Mouse (Mus musculus): ENCODE data around the gene Blnk. TPM values are rescaled to one million over a fixed set of nuclear protein-coding genes. Genes with fewer than 3 reads are reported as not detected.

Blnk gene
- polyA plus RNA-seq, 1 experiment from 2014 or later: 5.4 TPM

- Histone ChIP-seq H3K27me3 (no peaks in the 10 kb centered on the region), H3K4me3 (no peak overlapping the region), H3K9me3 (no peaks in the 10 kb centered on the region), H3K4me1 (no peaks in the 10 kb centered on the region), H3K4me2 (no peak overlapping the region), H3K36me3 (no peaks in the 10 kb centered on the region), H3K27ac (no peak overlapping the region), H3K9ac (no peak overlapping the region)
- WGBS: 70% methylated on average over 4 of the region's 4 CpGs
- ATAC-seq (ENCODE audit: insufficient number of reproducible peaks, low FRiP score, low TSS enrichment, low read depth): no peak
Observed at GRCm38 (mm10) chr19:40946937-40947577, 47.3 kb downstream of the Blnk start.

- Histone ChIP-seq H3K4me2 (no peak overlapping the region), H3K27ac (no peak overlapping the region), H3K4me1 (no peaks in the 10 kb centered on the region), H3K4me3 (no peak overlapping the region), H3K9ac (no peak overlapping the region), H3K9me3 (no peaks in the 10 kb centered on the region), H3K36me3 (no peaks in the 10 kb centered on the region), H3K27me3 (no peaks in the 10 kb centered on the region)
- no peak for ATAC-seq (ENCODE audit: insufficient number of reproducible peaks, low FRiP score, low TSS enrichment, low read depth)
- 82% methylated on average over 7 of the region's 7 CpGs for WGBS
Observed at GRCm38 (mm10) chr19:40943552-40943951, 50.8 kb downstream of the Blnk start.

- Histone ChIP-seq H3K4me3 (no peak overlapping the region), H3K9me3 (no peaks in the 10 kb centered on the region), H3K36me3 (no peaks in the 10 kb centered on the region), H3K4me1 (no peaks in the 10 kb centered on the region), H3K27me3 (no peaks in the 10 kb centered on the region), H3K27ac (no peak overlapping the region), H3K9ac (no peak overlapping the region), H3K4me2 (no peak overlapping the region)
- ATAC-seq (ENCODE audit: insufficient number of reproducible peaks, low FRiP score, low TSS enrichment, low read depth): no peak
- WGBS: 55% methylated on average over 5 of the region's 5 CpGs
Observed at GRCm38 (mm10) chr19:40936038-40936437, 58.3 kb downstream of the Blnk start.

- Histone ChIP-seq H3K27me3 (no peaks in the 10 kb centered on the region), H3K4me3 (no peak overlapping the region), H3K4me1 (no peaks in the 10 kb centered on the region), H3K27ac (no peak overlapping the region), H3K9ac (no peak overlapping the region), H3K36me3 (no peaks in the 10 kb centered on the region), H3K4me2 (no peak overlapping the region), H3K9me3 (no peaks in the 10 kb centered on the region)
- ATAC-seq (ENCODE audit: insufficient number of reproducible peaks, low FRiP score, low TSS enrichment, low read depth): no peak
- 50% methylated on average over 8 of the region's 8 CpGs for WGBS
Observed at GRCm38 (mm10) chr19:40935376-40935775, 59.0 kb downstream of the Blnk start.

GRCm38 (mm10) chr19:40931581-40932369 lies 62.6 kb downstream of the Blnk start:
- Histone ChIP-seq H3K4me2 (no peak overlapping the region), H3K4me3 (no peak overlapping the region), H3K27me3 (no peaks in the 10 kb centered on the region), H3K4me1 (no peaks in the 10 kb centered on the region), H3K36me3 (no peaks in the 10 kb centered on the region), H3K27ac (no peak overlapping the region), H3K9ac (no peak overlapping the region), H3K9me3 (no peaks in the 10 kb centered on the region)
- 59% methylated on average over 9 of the region's 9 CpGs for WGBS
- ATAC-seq (ENCODE audit: insufficient number of reproducible peaks, low FRiP score, low TSS enrichment, low read depth): no peak

GRCm38 (mm10) chr19:40895393-40895703 lies 99.0 kb downstream of the Blnk start:
- H3K27ac ChIP-seq: peak overlapping the region; percentile 93
- peak overlapping the region; percentile 39 for H3K9ac ChIP-seq
- 3% methylated on average over 6 of the region's 6 CpGs for WGBS
- no peaks in the 10 kb centered on the region for H3K9me3 ChIP-seq
- ATAC-seq (ENCODE audit: insufficient number of reproducible peaks, low FRiP score, low TSS enrichment, low read depth): 0 out of 2 replicates have a peak, but pooled peaks have one; percentile 30
- H3K4me1 ChIP-seq: 0 out of 2 replicates have a peak, but pooled peaks cover 4% of the 10 kb centered on the region
- H3K36me3 ChIP-seq: no peaks in the 10 kb centered on the region
- peaks cover 16% of the 10 kb centered on the region; the same call in 1 of the 2 replicates for H3K27me3 ChIP-seq
- H3K4me3 ChIP-seq: peak overlapping the region; percentile 71
- peak overlapping the region; percentile 68 for H3K4me2 ChIP-seq

GRCm38 (mm10) chr19:40894519-40895392 lies 99.6 kb downstream of the Blnk start, which contains the start of gene Zfp518a:
Zfp518a (plus strand) TSS chr19:40894705.
- under 1% methylated on average over 87 of the region's 89 CpGs for WGBS
- H3K9me3 ChIP-seq: no peaks in the 10 kb centered on the region
- H3K4me1 ChIP-seq: 0 out of 2 replicates have a peak, but pooled peaks cover 4% of the 10 kb centered on the region
- H3K4me2 ChIP-seq: peak within 1 kb of the TSS; percentile 68
- H3K27ac ChIP-seq: peak within 1 kb of the TSS; percentile 93
- peak within 1 kb of the TSS; percentile 39 for H3K9ac ChIP-seq
- ATAC-seq (ENCODE audit: insufficient number of reproducible peaks, low FRiP score, low TSS enrichment, low read depth): peak; percentile 65; the same call in 1 of the 2 replicates
- peaks cover 16% of the 10 kb centered on the region; the same call in 1 of the 2 replicates for H3K27me3 ChIP-seq
- no peaks in the 10 kb centered on the region for H3K36me3 ChIP-seq
- peak within 1 kb of the TSS; percentile 71 for H3K4me3 ChIP-seq

- H3K27me3 ChIP-seq: peaks cover 19% of the 10 kb centered on the region
- ATAC-seq (ENCODE audit: insufficient number of reproducible peaks, low FRiP score, low TSS enrichment, low read depth): no peak
- no peaks in the 10 kb centered on the region for H3K36me3 ChIP-seq
- peak overlapping the region; percentile 68 for H3K4me2 ChIP-seq
- no peaks in the 10 kb centered on the region for H3K9me3 ChIP-seq
- peak overlapping the region; percentile 39 for H3K9ac ChIP-seq
- H3K27ac ChIP-seq: peak overlapping the region; percentile 93
- H3K4me1 ChIP-seq: 0 out of 2 replicates have a peak, but pooled peaks cover 4% of the 10 kb centered on the region
- H3K4me3 ChIP-seq: peak overlapping the region; percentile 71
- WGBS: 48% methylated on average over 21 of the region's 21 CpGs
Observed at GRCm38 (mm10) chr19:40894071-40894506, 100.2 kb downstream of the Blnk start.

- 83% methylated on average over 1 of the region's 1 CpGs for WGBS
Observed at GRCm38 (mm10) chr19:40888887-40889286, 105.4 kb downstream of the Blnk start.

GRCm38 (mm10) chr19:40881700-40882099 lies 112.6 kb downstream of the Blnk start:
- Histone ChIP-seq H3K36me3 (no peaks in the 10 kb centered on the region), H3K4me2 (no peak overlapping the region), H3K27ac (no peak overlapping the region), H3K9me3 (no peaks in the 10 kb centered on the region), H3K27me3 (peaks cover 65% of the 10 kb centered on the region), H3K9ac (no peak overlapping the region), H3K4me3 (no peak overlapping the region), H3K4me1 (no peaks in the 10 kb centered on the region)
- 85% methylated on average over 4 of the region's 4 CpGs for WGBS
- no peak for ATAC-seq (ENCODE audit: insufficient number of reproducible peaks, low FRiP score, low TSS enrichment, low read depth)

More at GRCm38 (mm10) chr19:40888887-40889286, 105.4 kb downstream of the Blnk start:
- ATAC-seq (ENCODE audit: insufficient number of reproducible peaks, low FRiP score, low TSS enrichment, low read depth): no peak
- H3K27me3 ChIP-seq: peaks cover 44% of the 10 kb centered on the region
- no peaks in the 10 kb centered on the region for H3K36me3 ChIP-seq
- H3K4me3 ChIP-seq: no peak overlapping the region
- H3K4me1 ChIP-seq: no peaks in the 10 kb centered on the region
- no peak overlapping the region for H3K27ac ChIP-seq
- no peak overlapping the region for H3K4me2 ChIP-seq
- H3K9me3 ChIP-seq: no peaks in the 10 kb centered on the region
- H3K9ac ChIP-seq: no peak overlapping the region
